Mouse (Mus musculus): ENCODE results near the gene Cyp2b10.

Cyp2b10 gene

DNA sequence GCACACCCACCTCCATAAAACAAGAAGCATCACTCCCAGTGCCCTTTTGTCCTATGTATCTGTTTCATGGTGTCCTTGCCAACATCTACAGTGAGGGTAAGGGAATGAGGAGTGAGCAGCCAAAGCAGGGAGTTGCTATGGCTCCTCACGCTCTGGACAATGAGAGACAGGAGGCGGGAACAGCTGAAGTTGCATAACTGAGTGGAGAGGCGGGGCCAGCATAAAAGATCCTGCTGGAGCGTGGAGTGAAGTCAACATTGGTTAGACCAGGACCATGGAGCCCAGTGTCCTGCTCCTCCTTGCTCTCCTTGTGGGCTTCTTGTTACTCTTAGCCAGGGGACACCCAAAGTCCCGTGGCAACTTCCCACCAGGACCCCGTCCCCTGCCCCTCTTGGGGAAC, at the start of gene Cyp2b10:
Gene Cyp2b10 (plus strand): TSS at position 210 of the 400 bp plus-strand sequence.
- Histone ChIP-seq H3K9me3 (ENCODE audit: low read length) (peaks cover 11% of the 10 kb centered on the region; the same call in 1 of the 2 replicates), H3K4me3 (replicated peaks; ENCODE audit: low read length) (no peak within 1 kb of the TSS), H3K36me3 (ENCODE audit: insufficient read depth, low read length) (no peaks in the 10 kb centered on the region), H3K4me1 (replicated peaks; ENCODE audit: low read depth, low read length) (no peaks in the 10 kb centered on the region), H3K27me3 (ENCODE audit: insufficient read depth, low read length) (peaks cover 27% of the 10 kb centered on the region)
- no peak for TF ChIP-seq NANOG (IDR thresholded peaks at IDR 0.05; ENCODE audit: borderline replicate concordance, low read length)

DNA sequence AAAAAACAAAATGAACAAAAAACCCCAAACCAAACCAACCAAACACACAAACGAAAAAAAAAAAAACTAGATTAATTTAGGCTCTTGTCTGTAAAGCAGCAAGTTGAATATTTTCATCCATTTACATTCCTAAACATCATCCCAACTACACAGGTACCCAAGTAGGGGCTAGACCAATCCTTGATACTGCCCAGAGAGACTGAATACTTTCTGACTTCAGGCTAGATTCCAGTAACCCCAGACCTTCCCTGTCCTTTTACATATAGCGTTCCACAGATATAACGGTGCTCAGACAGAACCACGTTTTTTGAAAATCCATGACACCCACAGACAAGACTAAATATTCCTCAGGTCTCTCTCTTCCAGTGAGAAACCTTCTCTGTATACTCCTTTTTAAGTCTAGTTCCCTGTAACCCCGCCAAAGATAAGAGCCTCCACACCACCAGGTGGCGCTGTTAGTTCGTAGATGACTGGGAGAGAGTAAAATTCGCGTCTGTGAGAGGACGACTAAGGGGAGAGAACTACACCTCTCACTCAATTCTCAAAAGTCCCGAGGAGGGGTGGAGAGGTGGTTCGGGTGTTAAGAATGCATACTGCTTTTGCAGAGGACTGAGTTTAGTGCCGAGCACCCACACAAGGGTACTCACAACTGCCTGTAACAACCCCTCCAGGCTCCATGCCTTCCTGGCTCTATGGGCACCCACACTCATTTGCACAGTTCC, 49.5 kb upstream of the Cyp2b10 start:
- Histone ChIP-seq H3K27me3 (ENCODE audit: insufficient read depth, low read length) (no peaks in the 10 kb centered on the region), H3K4me3 (replicated peaks; ENCODE audit: low read length) (peak overlapping the region; percentile 73)
- TF ChIP-seq POU5F1 (IDR thresholded peaks at IDR 0.05; ENCODE audit: borderline replicate concordance, low read length): no peak
- peak; percentile 92 for TF ChIP-seq CTCF (conservative IDR thresholded peaks at IDR 0.05; ENCODE audit: low read length)

DNA sequence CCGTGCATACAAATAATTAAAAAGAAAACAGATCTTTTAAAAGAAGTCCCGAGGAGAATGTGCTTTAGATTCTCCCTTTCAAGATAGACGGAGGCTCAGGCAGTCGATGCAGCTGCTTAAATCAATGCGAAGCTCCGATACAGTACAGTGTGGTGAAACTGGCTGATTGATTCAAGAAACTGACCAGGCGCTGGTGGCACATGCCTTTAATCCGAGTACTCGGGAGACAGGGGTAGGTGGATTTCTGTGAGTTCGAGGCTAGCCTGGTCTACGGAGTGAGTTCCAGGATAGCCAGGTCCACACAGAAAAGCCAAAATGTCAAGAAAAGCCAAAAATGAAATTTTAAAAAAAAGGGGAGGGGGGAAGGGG, 49.0 kb upstream of the Cyp2b10 start:
- Histone ChIP-seq H3K4me3 (replicated peaks; ENCODE audit: low read length) (peak overlapping the region; percentile 73), H3K9me3 (ENCODE audit: low read length) (peaks cover 6% of the 10 kb centered on the region), H3K4me1 (replicated peaks; ENCODE audit: low read depth, low read length) (0 out of 2 replicates have a peak, but pooled peaks cover 4% of the 10 kb centered on the region), H3K36me3 (ENCODE audit: insufficient read depth, low read length) (no peaks in the 10 kb centered on the region), H3K27me3 (ENCODE audit: insufficient read depth, low read length) (no peaks in the 10 kb centered on the region)
- TF ChIP-seq POU5F1 (IDR thresholded peaks at IDR 0.05; ENCODE audit: borderline replicate concordance, low read length): no peak
- TF ChIP-seq CTCF (conservative IDR thresholded peaks at IDR 0.05; ENCODE audit: low read length): no peak
- no peak for TF ChIP-seq NANOG (IDR thresholded peaks at IDR 0.05; ENCODE audit: borderline replicate concordance, low read length)

More for the DNA sequence above, 49.5 kb upstream of the Cyp2b10 start:
- Histone ChIP-seq H3K36me3 (ENCODE audit: insufficient read depth, low read length) (no peaks in the 10 kb centered on the region), H3K4me1 (replicated peaks; ENCODE audit: low read depth, low read length) (peaks cover 8% of the 10 kb centered on the region; the same call in 1 of the 2 replicates), H3K9me3 (ENCODE audit: low read length) (peaks cover under 1% of the 10 kb centered on the region; the same call in 1 of the 2 replicates)

DNA sequence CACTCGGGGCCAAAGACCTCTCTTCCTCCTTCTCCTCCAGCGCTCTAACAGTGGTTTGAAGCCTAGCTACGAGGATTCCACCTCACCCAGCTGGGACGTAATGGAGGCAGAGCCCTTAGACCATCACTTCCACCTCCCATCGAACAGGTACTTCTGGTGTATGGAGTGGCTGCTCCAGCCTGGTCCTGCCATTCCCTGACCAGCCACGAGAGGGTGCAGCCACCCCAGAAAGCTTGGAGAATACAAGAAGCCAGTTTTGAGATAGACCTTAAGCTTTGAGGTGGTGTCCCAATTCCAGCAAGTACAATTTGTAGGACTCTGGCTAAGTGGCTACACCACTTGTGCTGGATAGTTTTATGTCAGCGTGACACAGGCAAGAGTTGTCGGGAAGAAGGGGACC, 42.3 kb upstream of the Cyp2b10 start:
- Histone ChIP-seq H3K36me3 (ENCODE audit: insufficient read depth, low read length) (no peaks in the 10 kb centered on the region), H3K9me3 (ENCODE audit: low read length) (peaks cover 9% of the 10 kb centered on the region), H3K27me3 (ENCODE audit: insufficient read depth, low read length) (no peaks in the 10 kb centered on the region), H3K4me1 (replicated peaks; ENCODE audit: low read depth, low read length) (peaks cover 31% of the 10 kb centered on the region), H3K4me3 (replicated peaks; ENCODE audit: low read length) (0 out of 2 replicates have a peak overlapping the region, but pooled peaks have one; percentile 5)
- no peak for TF ChIP-seq NANOG (IDR thresholded peaks at IDR 0.05; ENCODE audit: borderline replicate concordance, low read length)
- TF ChIP-seq POU5F1 (IDR thresholded peaks at IDR 0.05; ENCODE audit: borderline replicate concordance, low read length): no peak
- TF ChIP-seq CTCF (conservative IDR thresholded peaks at IDR 0.05; ENCODE audit: low read length): peak; percentile 99

DNA sequence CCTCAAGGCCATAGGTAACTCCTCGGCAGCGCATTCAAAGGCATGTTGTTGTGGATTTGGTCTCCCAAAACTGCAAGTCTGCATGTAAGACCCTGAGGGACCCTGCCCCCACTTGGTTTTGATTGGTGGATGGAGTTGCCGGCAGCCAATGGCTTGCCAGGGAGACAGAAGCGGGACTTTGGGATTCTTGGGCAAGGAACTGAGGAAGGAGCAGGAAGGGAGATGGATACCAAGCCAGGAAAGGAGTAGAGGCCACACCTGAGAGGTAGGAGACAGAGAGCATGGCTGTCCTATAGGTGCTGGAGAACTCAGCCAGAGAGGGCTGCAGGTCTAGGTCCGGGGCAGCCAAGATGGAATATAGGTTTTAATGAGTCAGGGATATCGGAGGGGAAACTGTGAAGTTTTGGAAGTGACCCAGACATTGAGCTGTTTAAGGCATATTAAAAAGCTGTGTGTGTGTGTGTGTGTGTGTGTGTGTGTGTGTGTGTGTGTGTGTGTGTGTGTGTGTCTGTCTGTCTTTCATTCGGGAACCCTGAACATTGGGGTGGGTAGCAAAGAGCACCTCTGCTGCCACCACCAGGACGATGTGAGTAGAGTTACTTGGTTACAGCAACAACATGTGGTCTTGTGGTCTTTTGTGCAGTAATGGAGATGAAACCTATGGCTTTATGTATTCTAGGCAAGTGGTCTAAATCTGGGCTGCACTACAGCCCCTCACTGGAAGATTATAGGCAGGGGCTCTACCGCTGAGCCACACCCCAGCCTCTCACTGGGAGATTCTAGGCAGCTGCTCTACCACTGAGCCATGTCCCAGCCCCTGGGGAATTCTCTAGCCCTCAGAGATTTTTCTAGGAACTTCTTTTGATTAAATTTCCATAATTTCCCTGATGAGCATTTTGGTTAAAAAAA, 37.2 kb upstream of the Cyp2b10 start:
- H3K4me3 ChIP-seq (replicated peaks; ENCODE audit: low read length): peak overlapping the region; percentile 60
- TF ChIP-seq POU5F1 (IDR thresholded peaks at IDR 0.05; ENCODE audit: borderline replicate concordance, low read length): no peak
- no peak for TF ChIP-seq NANOG (IDR thresholded peaks at IDR 0.05; ENCODE audit: borderline replicate concordance, low read length)
- TF ChIP-seq CTCF (conservative IDR thresholded peaks at IDR 0.05; ENCODE audit: low read length): no peak
- H3K27me3 ChIP-seq (ENCODE audit: insufficient read depth, low read length): no peaks in the 10 kb centered on the region
- peaks cover 4% of the 10 kb centered on the region; the same call in 1 of the 2 replicates for H3K9me3 ChIP-seq (ENCODE audit: low read length)
- H3K36me3 ChIP-seq (ENCODE audit: insufficient read depth, low read length): no peaks in the 10 kb centered on the region
- peaks cover 44% of the 10 kb centered on the region for H3K4me1 ChIP-seq (replicated peaks; ENCODE audit: low read depth, low read length)

GRCm38 (mm10) chr7:25862365-25862764, 35.1 kb upstream of the Cyp2b10 start:
- Histone ChIP-seq H3K27me3 (ENCODE audit: insufficient read depth, low read length) (no peaks in the 10 kb centered on the region), H3K9me3 (ENCODE audit: low read length) (peaks cover 23% of the 10 kb centered on the region), H3K4me3 (replicated peaks; ENCODE audit: low read length) (no peak overlapping the region), H3K4me1 (replicated peaks; ENCODE audit: low read depth, low read length) (peaks cover 31% of the 10 kb centered on the region), H3K36me3 (ENCODE audit: insufficient read depth, low read length) (no peaks in the 10 kb centered on the region)
- TF ChIP-seq NANOG (IDR thresholded peaks at IDR 0.05; ENCODE audit: borderline replicate concordance, low read length) (no peak), POU5F1 (IDR thresholded peaks at IDR 0.05; ENCODE audit: borderline replicate concordance, low read length) (no peak), CTCF (conservative IDR thresholded peaks at IDR 0.05; ENCODE audit: low read length) (no peak)

- peaks cover 37% of the 10 kb centered on the region for H3K9me3 ChIP-seq (ENCODE audit: low read length)
- no peaks in the 10 kb centered on the region for H3K36me3 ChIP-seq (ENCODE audit: insufficient read depth, low read length)
- no peak overlapping the region for H3K4me3 ChIP-seq (replicated peaks; ENCODE audit: low read length)
- peaks cover 31% of the 10 kb centered on the region for H3K4me1 ChIP-seq (replicated peaks; ENCODE audit: low read depth, low read length)
- no peaks in the 10 kb centered on the region for H3K27me3 ChIP-seq (ENCODE audit: insufficient read depth, low read length)
- TF ChIP-seq NANOG (IDR thresholded peaks at IDR 0.05; ENCODE audit: borderline replicate concordance, low read length) (no peak), POU5F1 (IDR thresholded peaks at IDR 0.05; ENCODE audit: borderline replicate concordance, low read length) (no peak), CTCF (conservative IDR thresholded peaks at IDR 0.05; ENCODE audit: low read length) (no peak)
Observed at GRCm38 (mm10) chr7:25863756-25864155, 33.7 kb upstream of the Cyp2b10 start.

DNA sequence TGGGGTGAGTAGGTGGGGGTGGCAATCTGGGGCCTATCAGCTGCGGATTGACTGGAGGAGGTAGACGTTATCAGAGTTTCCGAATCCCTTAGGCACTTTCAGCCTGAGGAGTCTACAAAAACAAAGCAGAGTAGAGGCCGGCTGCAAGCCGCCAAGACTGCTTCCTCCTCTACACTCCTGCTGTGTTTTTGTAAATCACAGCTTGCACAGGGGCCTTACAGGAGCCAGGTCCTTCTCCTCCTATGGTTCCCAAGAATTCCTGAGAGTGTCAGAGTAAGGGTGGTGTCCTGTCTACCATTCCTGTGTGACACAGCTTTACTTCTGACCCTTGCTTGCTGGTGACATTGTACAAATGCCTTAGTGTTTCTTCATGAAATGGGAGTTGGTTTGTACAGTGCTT, 32.6 kb upstream of the Cyp2b10 start:
- Histone ChIP-seq H3K4me3 (replicated peaks; ENCODE audit: low read length) (no peak overlapping the region), H3K9me3 (ENCODE audit: low read length) (peaks cover 45% of the 10 kb centered on the region), H3K36me3 (ENCODE audit: insufficient read depth, low read length) (no peaks in the 10 kb centered on the region), H3K4me1 (replicated peaks; ENCODE audit: low read depth, low read length) (peaks cover 26% of the 10 kb centered on the region), H3K27me3 (ENCODE audit: insufficient read depth, low read length) (no peaks in the 10 kb centered on the region)
- no peak for TF ChIP-seq CTCF (conservative IDR thresholded peaks at IDR 0.05; ENCODE audit: low read length)
- TF ChIP-seq POU5F1 (IDR thresholded peaks at IDR 0.05; ENCODE audit: borderline replicate concordance, low read length): no peak
- no peak for TF ChIP-seq NANOG (IDR thresholded peaks at IDR 0.05; ENCODE audit: borderline replicate concordance, low read length)
